Mouse (Mus musculus) megakaryocyte, adult 5-6 weeks (primary cell): ENCODE data around the gene Lrtm2. TPM values are rescaled to one million over a fixed set of nuclear protein-coding genes. Genes with fewer than 3 reads are reported as not detected.

Experiments
- ATAC-seq: 2 replicates; pipeline ENCODE4 v1.8.0; 2016; ENCODE audit warnings: mild to moderate bottlenecking, inconsistent platforms; ENCODE audit not compliant: poor library complexity, severe bottlenecking
- total RNA-seq, 2 experiments: library from RNA; stranded (forward) in 1 of 2; stranded (reverse) in 1 of 2; fragments of 153-499, 151-499 nt in 1 of 2; fragments of 221-1000, 200-1000 nt in 1 of 2; gene quantifications; 2 replicates each; pipeline versions ENCODE4 v1.2.3 to v1.2.4; 2015 to 2017

The Lrtm2 gene
- total RNA-seq, 2 experiments from 2014 or later = not detected

DNA sequence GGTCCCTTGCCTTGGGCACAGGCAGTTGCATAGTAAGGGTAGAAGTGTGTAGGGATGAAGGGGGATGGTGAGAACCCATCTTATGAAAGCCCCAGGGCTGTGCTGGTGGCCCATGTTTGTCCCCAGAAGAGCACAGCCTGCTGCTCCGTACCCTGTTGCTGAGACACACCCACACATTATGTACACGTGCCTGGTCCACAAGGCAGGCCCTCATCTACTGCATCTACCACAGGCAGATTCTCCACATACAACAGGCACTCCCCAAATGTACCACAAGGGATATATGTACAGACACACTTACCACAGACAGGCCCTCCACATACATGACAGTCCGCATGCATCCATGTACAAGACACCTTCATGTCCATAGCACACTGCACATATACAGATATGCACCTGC, 6.7 kb upstream of the Lrtm2 start:
- ATAC-seq = no peak

- no peak; the same call in 1 of the 2 replicates for ATAC-seq
Measured at GRCm38 (mm10) chr6:119336124-119336523, 5.6 kb upstream of the Lrtm2 start.

- no peak for ATAC-seq
Measured at GRCm38 (mm10) chr6:119333831-119334230, 3.3 kb upstream of the Lrtm2 start.

DNA sequence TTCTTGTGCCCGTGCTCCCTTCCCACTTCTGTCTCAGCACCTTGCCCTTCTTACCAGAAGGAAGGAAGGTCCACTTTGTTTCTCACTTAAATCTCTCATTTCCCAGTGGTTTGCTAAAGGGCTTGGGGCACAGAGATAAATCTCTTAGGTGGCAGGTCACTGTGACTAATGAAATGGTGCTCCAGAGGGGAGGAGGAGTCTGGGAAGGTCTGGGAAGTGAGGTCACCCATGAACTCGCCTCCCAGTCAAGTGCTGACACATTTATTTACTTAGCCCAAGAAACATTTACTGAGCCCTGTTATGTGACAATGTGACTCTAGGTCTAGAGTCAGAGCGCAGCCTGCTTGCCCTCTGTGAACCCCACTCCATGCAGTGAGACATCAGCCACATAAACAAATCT, 2.6 kb upstream of the Lrtm2 start:
- no peak for ATAC-seq

DNA sequence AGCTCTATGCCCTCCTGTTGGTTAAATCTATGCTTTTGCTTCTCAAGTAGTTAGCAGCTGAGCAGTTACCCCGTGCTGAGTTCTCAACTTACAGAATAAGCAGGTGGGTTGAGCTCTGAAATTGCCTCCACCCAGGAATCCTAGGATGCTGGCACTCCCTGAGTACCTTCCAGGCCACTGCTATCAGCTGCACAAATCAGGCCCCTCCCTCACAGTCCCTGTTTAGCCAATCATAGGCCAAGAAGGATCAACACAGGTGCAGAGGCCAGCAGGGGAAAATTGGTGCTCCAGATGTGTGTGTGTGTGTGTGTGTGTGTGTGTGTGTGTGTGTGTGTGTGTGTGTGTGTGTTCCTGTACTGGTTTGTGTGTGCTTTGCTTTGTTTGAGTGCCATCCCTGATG, 1.5 kb upstream of the Lrtm2 start:
- no peak for ATAC-seq

DNA sequence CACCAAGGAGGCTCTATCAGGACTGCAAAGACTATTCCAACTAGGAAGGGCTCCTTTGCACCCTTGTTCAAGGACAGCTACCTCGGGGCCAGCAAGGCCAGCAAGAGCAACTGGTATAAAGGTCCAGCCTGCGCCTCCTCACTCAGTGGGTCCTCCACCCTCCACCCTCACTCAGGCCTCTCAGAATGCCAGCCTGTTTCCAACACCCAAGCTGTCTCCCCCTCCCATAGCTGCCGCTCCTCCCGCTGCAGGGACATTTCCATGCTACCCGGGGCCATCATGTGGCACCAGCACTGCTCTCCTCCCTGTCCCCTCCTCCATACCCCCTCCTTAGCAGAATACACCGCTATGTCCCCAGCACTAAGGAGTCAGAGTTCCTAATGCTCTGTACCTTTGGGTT, 630 bp downstream of the Lrtm2 start:
- ATAC-seq = no peak

DNA sequence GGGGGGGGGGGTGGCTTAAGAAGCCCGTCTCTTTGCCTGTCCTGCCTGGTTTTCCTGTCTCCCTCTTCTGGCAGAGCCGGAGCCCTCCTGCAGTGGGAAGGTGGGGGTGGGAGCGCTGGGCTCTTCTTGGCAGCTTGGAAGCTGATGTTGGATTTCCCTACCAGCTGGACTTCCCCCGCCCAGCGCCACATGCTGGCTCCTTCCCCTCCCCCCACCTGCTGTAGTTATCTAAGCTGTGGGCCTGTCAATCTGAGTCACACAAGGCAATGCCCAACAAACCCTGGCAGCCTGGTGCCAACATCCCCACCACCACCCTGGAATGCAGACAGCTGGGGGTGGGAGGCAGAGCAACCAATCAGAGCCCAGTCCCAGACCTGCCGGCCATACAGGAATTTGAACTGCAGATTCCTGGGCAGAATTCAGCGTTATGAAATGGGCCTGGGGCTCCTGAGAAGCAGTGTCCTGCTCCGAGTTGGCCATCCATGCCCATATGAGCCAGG, 1.3 kb downstream of the Lrtm2 start:
- no peak for ATAC-seq

DNA sequence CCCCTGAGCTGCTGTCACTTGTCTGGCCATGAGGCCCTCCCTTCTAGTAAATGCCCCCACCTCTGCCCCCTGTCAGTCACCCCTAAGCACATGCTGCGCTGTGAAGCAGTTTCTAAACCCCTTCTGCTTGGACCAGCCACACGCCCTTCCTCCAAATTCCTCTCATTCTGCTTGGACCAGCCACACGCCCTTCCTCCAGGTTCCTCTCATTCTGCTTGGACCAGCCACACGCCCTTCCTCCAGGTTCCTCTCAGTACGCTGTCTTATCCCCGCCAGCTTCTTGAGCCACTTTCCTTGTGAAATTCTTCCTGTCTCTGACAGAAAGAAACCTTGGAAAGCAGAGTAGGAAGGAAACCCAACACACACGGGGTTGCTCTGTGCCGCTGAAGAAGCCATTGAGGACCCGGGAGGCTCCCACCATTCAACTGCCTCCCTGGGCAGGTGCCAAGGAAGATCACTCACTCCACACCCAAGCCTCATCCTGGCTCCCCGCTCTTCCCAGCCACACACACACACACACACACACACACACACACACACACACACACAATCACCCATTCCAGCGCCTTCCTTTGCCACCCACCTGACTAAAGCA, 1.9 kb downstream of the Lrtm2 start:
- ATAC-seq = 0 out of 2 replicates have a peak, but pooled peaks have one; percentile 23

DNA sequence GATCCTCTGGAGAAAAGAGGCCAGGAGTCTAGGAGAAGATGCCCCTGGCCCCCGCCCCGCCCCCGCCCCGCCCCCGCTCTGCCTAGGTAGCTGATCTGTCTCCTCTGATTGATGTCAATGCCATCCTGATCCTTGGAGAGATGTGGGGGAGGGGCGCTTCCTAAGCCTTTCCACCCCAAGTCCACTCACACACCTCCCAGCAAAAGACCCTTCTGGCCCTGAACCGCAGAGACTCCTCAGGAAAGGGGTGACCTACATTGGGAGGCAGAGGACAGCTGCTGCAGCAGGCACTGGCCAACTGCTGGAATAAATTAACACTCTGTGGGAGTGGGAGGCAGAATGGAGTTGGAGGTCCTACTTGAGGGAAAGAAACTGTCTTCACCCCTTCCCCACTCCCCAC, 4.0 kb downstream of the Lrtm2 start:
- ATAC-seq = no peak

DNA sequence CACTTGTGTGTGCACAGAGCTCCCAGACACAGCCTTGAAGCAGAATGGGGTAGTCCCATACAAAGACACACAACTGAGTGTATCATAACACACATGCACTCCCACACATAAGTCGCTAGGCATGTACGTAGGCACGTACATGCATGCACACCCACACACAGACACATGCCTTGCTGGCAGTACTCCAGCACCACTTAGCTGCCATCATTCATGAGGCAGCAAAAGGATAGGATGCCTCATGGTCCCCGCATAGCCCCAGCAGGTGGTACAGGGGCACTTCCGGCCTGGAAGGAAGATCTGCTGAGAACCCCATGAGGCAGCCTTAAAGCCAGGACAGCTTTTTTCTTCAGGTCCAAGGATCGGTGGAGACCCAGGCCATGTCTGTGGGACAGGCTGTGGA, 4.6 kb downstream of the Lrtm2 start:
- ATAC-seq = no peak

- no peak for ATAC-seq
Measured at GRCm38 (mm10) chr6:119324776-119325175, 5.8 kb downstream of the Lrtm2 start.

- ATAC-seq = no peak
Measured at GRCm38 (mm10) chr6:119321752-119322151, 8.8 kb downstream of the Lrtm2 start.

- no peak for ATAC-seq
Measured at GRCm38 (mm10) chr6:119320481-119320880, 10.1 kb downstream of the Lrtm2 start.

- no peak for ATAC-seq
Measured at GRCm38 (mm10) chr6:119319358-119319757, 11.2 kb downstream of the Lrtm2 start.

DNA sequence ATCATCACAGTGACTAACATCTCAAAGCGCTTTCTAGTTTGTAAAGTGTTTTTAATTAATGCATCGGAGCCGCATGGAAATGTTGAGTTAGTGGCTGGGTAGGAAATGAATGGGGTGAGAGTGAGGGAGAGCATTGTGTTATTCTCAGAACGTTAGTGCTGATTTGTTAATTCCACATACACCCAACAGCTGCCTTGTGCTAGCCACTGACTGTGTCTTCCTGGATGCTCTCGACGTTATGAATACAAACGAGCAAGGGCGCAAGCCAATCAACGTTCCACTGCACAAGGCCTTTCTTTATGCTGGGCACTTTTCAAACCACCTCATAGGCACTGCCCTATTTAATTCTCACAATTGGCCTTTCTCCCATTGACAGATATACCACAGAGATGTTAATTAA, 11.8 kb downstream of the Lrtm2 start:
- no peak for ATAC-seq

DNA sequence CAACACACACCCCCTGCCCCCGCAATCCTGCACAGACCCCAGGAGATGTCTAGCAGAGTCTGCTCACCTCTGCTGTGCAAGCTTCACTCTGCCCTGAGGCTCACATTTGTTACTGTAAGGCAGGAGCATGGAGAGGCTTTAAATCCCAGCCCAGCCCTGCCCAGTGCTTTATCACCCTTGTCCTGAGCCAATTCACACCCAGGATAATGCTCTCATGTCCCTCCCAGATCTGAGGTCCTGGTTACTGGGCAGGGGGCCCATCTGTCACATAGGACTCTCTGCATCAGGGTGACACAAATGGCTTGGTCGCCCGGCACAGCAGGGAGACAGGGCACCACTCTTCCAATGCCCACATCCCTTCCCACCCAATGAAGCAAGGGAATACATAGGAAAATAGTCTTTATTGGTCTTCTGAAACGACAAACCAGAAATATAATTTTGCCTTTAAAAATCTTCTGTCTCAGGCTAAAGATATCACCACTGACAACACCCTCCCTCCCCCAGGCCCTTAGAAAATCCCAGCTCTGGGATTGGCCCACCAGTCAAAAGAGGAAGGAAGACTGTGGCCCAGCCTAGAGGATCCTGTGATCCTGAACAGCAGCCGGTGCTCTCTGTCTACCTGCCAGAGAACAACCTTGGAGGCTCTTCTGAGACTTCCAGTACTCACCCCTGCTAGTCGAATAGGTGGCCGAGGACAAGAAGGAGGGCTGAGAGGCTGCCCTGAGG, 15.7 kb downstream of the Lrtm2 start:
- no peak for ATAC-seq

GRCm38 (mm10) chr6:119313588-119314375, 16.8 kb downstream of the Lrtm2 start:
- ATAC-seq = no peak

DNA sequence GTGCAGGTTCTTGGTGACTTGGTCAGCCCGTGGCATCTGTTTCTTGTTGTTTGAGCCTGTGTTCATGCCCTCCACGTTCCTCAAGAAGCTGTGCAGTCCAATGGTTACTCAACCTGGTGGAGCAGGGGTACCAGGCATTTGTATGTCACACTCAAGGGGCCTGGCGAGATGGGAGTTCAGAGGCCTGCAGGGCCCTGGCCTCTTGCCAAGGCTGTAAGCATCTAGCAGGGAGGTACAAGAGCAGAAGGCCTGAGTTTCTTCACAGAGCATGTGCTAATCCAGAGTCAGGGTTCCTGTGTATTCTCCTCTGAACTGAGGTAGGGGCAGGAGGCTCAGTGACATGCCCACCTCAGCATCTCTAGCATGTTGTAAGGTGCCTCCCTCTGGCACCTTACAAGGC, 17.5 kb downstream of the Lrtm2 start:
- ATAC-seq = no peak

DNA sequence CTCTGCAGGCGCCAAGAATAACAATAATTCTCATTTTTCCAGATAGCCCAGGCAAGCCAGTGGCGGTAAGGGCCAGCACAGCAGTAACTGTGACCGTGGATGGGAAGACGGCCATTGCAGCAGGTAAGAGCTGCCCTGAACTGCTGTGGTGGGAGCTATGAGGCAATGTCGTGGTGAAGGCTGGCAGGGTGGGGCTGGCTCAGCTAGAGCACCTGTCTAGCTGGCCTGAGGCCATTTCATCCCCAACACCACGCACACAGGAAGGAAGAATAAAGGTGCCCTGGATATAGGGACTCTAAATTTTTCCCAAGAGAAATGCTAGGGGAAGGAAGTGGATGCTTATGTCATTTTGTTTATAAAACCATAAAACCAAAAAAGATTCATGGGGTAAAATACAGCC, 18.2 kb downstream of the Lrtm2 start:
- no peak for ATAC-seq

DNA sequence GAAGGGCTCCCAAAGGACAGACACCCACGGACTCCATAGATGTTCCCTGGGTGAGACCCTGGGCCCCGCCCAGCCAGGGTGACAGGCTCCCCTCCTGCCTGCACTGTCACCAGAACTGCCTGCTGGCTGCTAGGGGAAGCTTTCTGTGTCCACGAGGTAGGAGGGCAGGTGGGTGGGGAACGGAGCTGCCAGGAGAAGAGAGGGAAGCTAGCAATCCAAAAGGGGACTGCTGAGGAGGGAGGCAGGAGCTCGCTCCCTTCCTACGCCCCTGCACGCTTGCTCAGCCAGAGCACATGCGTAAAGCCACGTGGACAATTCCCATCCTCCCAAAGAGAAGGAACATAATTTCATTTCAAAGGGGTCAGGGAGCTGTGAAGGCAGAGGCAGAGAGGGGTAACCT, 20.4 kb downstream of the Lrtm2 start:
- ATAC-seq = no peak

DNA sequence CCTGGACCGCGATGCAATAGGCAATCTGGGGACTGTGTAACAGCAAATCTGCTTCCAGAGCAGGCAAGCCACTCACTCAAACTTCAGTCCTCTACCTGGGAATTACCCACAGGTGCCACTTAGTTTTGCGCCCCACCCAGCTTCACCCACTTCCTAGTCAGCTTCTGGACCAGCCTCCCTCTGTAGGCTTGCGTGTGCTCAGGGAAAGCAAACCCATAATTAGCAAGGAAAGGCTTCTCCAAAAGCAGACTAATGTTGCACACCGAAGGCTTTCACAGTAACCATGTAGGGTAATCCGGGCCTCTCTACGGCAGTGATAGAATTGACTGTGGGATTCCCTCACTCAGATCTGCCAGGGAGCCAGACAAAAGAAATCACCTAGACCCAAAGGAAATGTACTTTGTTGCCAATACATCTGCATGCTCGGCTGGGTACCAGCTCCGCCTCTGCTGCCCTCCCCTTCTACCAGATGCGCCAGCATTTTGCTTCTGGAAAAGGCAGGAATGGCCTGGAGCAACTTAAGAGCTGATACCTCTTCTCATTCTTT, 22.6 kb downstream of the Lrtm2 start:
- no peak for ATAC-seq
